Mouse (Mus musculus) heart, embryonic 11.5 days (tissue): Measurements from ENCODE around the gene Olfr1414. TPM values are rescaled to one million over a fixed set of nuclear protein-coding genes. Genes with fewer than 3 reads are reported as not detected.

Experiments used
- microRNA-seq: library from miRNA; unstranded; fragments of <30 nt; microRNA quantifications from one replicate; pipeline ENCODE4, GENCODE M21; 2016; ENCODE audit warnings: borderline number of aligned reads
- polyA plus RNA-seq: library from polyadenylated mRNA; unstranded; fragments of >200 nt; fragmentation: Nextera tagmentation; extraction: Ambion mirVana; gene quantifications from 2 replicates; pipeline ENCODE4 v1.2.1, GENCODE M21; 2014

The Olfr1414 gene
- polyA plus RNA-seq, 1 experiment from 2014 or later, result not detected

Small RNA genes lying within 50 kb of the gene (microRNA-seq; reads per million reads assigned to microRNA genes)
- 5.4 reads per million, percentile 40 among the genes with 10 or more reads in this experiment for gene Mir6900

Other genes starting within 250 kb of the Olfr1414 start
- gene Ndufa10, start 44.8 kb downstream of the Olfr1414 start, polyA plus RNA-seq, result 462 and 465 TPM in 2 replicates
- not detected in 2 replicates for gene Olfr1416, start 33.5 kb downstream of the Olfr1414 start, polyA plus RNA-seq
- not detected in 2 replicates for gene Olfr1415, start 22.6 kb downstream of the Olfr1414 start, polyA plus RNA-seq
- gene Olfr1413, start 52.7 kb upstream of the Olfr1414 start, polyA plus RNA-seq, result not detected in 2 replicates
- not detected in 2 replicates for gene Olfr1412, start 67.1 kb upstream of the Olfr1414 start, polyA plus RNA-seq
- not detected in 2 replicates for gene Olfr1411, start 75.8 kb upstream of the Olfr1414 start, polyA plus RNA-seq
- not detected in 2 replicates for gene Olfr1410, start 87.1 kb upstream of the Olfr1414 start, polyA plus RNA-seq
- gene Olfr12, start 99.1 kb upstream of the Olfr1414 start, polyA plus RNA-seq, result not detected in 2 replicates
- gene Cops9, start 123.3 kb upstream of the Olfr1414 start, polyA plus RNA-seq, result 382 and 405 TPM in 2 replicates
- gene Otos, start 130.2 kb upstream of the Olfr1414 start, polyA plus RNA-seq, result not detected in 2 replicates